ENCODE assay signal across 8 mouse cellular contexts in genomic region chr6:124472801-124473200, GRCm38 (mm10). TPM values are rescaled to one million over a fixed set of nuclear protein-coding genes. Genes with fewer than 3 reads are reported as not detected.
DNase-seq lines count a peak whose midpoint lies in the region; TF ChIP-seq lines count a peak whose summit lies in the region.

No protein-coding gene starts in this region.

- 30% methylated on average over 6 of the region's 6 CpGs for WGBS in cerebellum, adult 2 months

- peak; percentile 63 for TF ChIP-seq CTCF in cerebellum, adult 2 months (IDR thresholded peaks at IDR 0.05; ENCODE audit: borderline replicate concordance, insufficient read depth, low read depth, low read length)

- H3K27ac ChIP-seq in cerebellum, adult 2 months (ENCODE audit: insufficient read depth, low read length) = no peak overlapping the region

- no peaks in the 10 kb centered on the region for H3K27me3 ChIP-seq in cerebellum, adult 2 months (ENCODE audit: control insufficient read depth, insufficient read depth, low read length)

- TF ChIP-seq POLR2A in cerebellum, adult 2 months (IDR thresholded peaks at IDR 0.05; ENCODE audit: borderline replicate concordance, insufficient read depth, low read length) = no peak

- no peak overlapping the region for H3K4me3 ChIP-seq in cerebellum, adult 2 months (replicated peaks; ENCODE audit: insufficient read depth, low read depth, low read length)

- H3K4me1 ChIP-seq in cerebellum, adult 2 months (ENCODE audit: control insufficient read depth, insufficient read depth, low read length) = no peaks in the 10 kb centered on the region

- intact Hi-C loops in left cerebral cortex, postnatal 4 days (cut with DNase I) = no loop called here
- intact Hi-C loops in left cerebral cortex, postnatal 10 days (cut with DNase I) = no loop called here

- peak; percentile 47 to 65 for DNase-seq in cerebellum, adult 2 months
- no peak for DNase-seq in cerebellum, adult 9-11 months
- DNase-seq in left cerebral cortex, postnatal 4 days = peak; percentile 34
- DNase-seq in left cerebral cortex, postnatal 10 days (ENCODE audit: extremely low spot score in 1 of 2, low spot score in 2 of 2) = no peak
- DNase-seq in adrenal gland, postnatal 36 days = peak; percentile 60 to 67
- peak; percentile 75 for DNase-seq in kidney, postnatal 10 days
- DNase-seq in naive thymus-derived CD4-positive, alpha-beta T cell, adult 2 months (ENCODE audit: low read depth) = peak; percentile 28
- DNase-seq in Muller cell, postnatal 12 days (ENCODE audit: inconsistent ontology term) = no peak

RNA-seq across cellular contexts. Expression of gene Clstn3, which starts 8.2 kb away (rescaled TPM):
- 385 and 434 TPM in 2 replicates for polyA plus RNA-seq in cerebellum, adult 2 months (2012; rRNA removed)
- total RNA-seq in left cerebral cortex, postnatal 4 days (2021) = 100 to 1,000 TPM; 173 to 211 TPM
- total RNA-seq in left cerebral cortex, postnatal 10 days (2021) = 100 to 1,000 TPM; 333 TPM
- total RNA-seq in adrenal gland, postnatal 36 days (2021) = 10 to 100 TPM; 54.9 to 78.2 TPM

RNA-seq across cellular contexts. Expression of gene C1rl, which starts 20.1 kb away (rescaled TPM):
- 0.20 and 0.27 TPM in 2 replicates for polyA plus RNA-seq in cerebellum, adult 2 months (2012; rRNA removed)
- under 1 TPM; 0.18 to 0.20 TPM for total RNA-seq in left cerebral cortex, postnatal 4 days (2021)
- under 1 TPM; 0.21 to 0.30 TPM for total RNA-seq in left cerebral cortex, postnatal 10 days (2021)
- 10 to 100 TPM; 11.8 to 15.5 TPM for total RNA-seq in adrenal gland, postnatal 36 days (2021)

RNA-seq across cellular contexts. Expression of gene C1ra, which starts 39.4 kb away (rescaled TPM):
- 0.47 and 0.59 TPM in 2 replicates for polyA plus RNA-seq in cerebellum, adult 2 months (2012; rRNA removed)
- total RNA-seq in left cerebral cortex, postnatal 4 days (2021) = under 1 TPM; 0.38 to 0.62 TPM
- total RNA-seq in left cerebral cortex, postnatal 10 days (2021) = 1 to 10 TPM in 1 of 2 experiments, under 1 TPM in 1; 0.99 to 1.2 TPM
- 10 to 100 TPM; 38.7 to 52.4 TPM for total RNA-seq in adrenal gland, postnatal 36 days (2021)

RNA-seq across cellular contexts. Expression of gene Pex5, which starts 57.9 kb away (rescaled TPM):
- polyA plus RNA-seq in cerebellum, adult 2 months (2012; rRNA removed) = 57.1 and 58.5 TPM in 2 replicates
- total RNA-seq in left cerebral cortex, postnatal 4 days (2021) = 10 to 100 TPM; 80.4 to 82.4 TPM
- 10 to 100 TPM; 79.0 to 84.6 TPM for total RNA-seq in left cerebral cortex, postnatal 10 days (2021)
- 10 to 100 TPM; 89.5 to 96.9 TPM for total RNA-seq in adrenal gland, postnatal 36 days (2021)

Comparison
In these comparisons a context has a peak if more than half of its experiments do, and no peak if none do; other contexts are left out.
1. DNase-seq: peak in cerebellum, adult 2 months (2 of 2), left cerebral cortex, postnatal 4 days (single experiment), adrenal gland, postnatal 36 days (2 of 2), kidney, postnatal 10 days (single experiment) and naive thymus-derived CD4-positive, alpha-beta T cell, adult 2 months (single experiment); none in cerebellum, adult 9-11 months (single experiment), left cerebral cortex, postnatal 10 days (0 of 2) and Muller cell, postnatal 12 days (single experiment).
2. RNA of gene C1rl, which starts 20.1 kb away (total RNA-seq): 11.8 to 15.5 TPM in adrenal gland, postnatal 36 days; 0.21 to 0.30 TPM in left cerebral cortex, postnatal 10 days and 0.18 to 0.20 TPM in left cerebral cortex, postnatal 4 days; every median in the first group is over 4 times any median in the second.
3. RNA of gene C1ra, which starts 39.4 kb away (total RNA-seq): 38.7 to 52.4 TPM in adrenal gland, postnatal 36 days; 0.99 to 1.2 TPM in left cerebral cortex, postnatal 10 days and 0.38 to 0.62 TPM in left cerebral cortex, postnatal 4 days; every median in the first group is over 10 times any median in the second.